Mouse (Mus musculus): ENCODE measurements at regions not wholly inside any gene's neighbourhood (a gene's known extent, or its start where the extent isn't known, plus 50 kb on each side); places are given as distances from the start of the nearest gene placed in this dataset.
"Not testable (repeated sequence)": the region's sequence is repeated elsewhere in the genome, so short reads cannot be mapped to it uniquely, and the experiment has no call there.

- H3K4me3 ChIP-seq (ENCODE audit: low read depth, low read length), result no peak overlapping the region
- no peak for ATAC-seq
- no peak overlapping the region for H3K27ac ChIP-seq (ENCODE audit: low read depth)
- no peaks in the 10 kb centered on the region for H3K36me3 ChIP-seq (replicated peaks; ENCODE audit: insufficient read depth, low read length)
- H3K9ac ChIP-seq (replicated peaks), result no peak overlapping the region
- TF ChIP-seq EP300 (IDR thresholded peaks at IDR 0.05; ENCODE audit: low read depth) (no peak), CTCF (IDR thresholded peaks at IDR 0.05; ENCODE audit: low read depth) (no peak)
- no peak overlapping the region for H3K4me2 ChIP-seq (ENCODE audit: low read depth, low read length)
- H3K4me1 ChIP-seq (ENCODE audit: insufficient read depth), result 0 out of 2 replicates have a peak, but pooled peaks cover 3% of the 10 kb centered on the region
- no peaks in the 10 kb centered on the region for H3K27me3 ChIP-seq (ENCODE audit: insufficient read depth, low read length)
- 39% methylated on average over 7 of the region's 7 CpGs for WGBS (ENCODE audit: insufficient replicate concordance)
- no peak for DNase-seq
- no peaks in the 10 kb centered on the region for H3K9me3 ChIP-seq (ENCODE audit: low read length)
These were observed 106.1 kb upstream of the Pou3f3 start for GRCm38 (mm10) chr1:42589442-42589841.

GRCm38 (mm10) chr1:42591855-42592254 lies 103.7 kb upstream of the Pou3f3 start:
- TF ChIP-seq EP300 (IDR thresholded peaks at IDR 0.05; ENCODE audit: low read depth) (no peak), CTCF (IDR thresholded peaks at IDR 0.05; ENCODE audit: low read depth) (no peak)
- no peak overlapping the region for H3K4me2 ChIP-seq (ENCODE audit: low read depth, low read length)
- DNase-seq, result no peak
- 0 out of 2 replicates have a peak, but pooled peaks cover 3% of the 10 kb centered on the region for H3K4me1 ChIP-seq (ENCODE audit: insufficient read depth)
- no peak overlapping the region for H3K9ac ChIP-seq (replicated peaks)
- H3K4me3 ChIP-seq (ENCODE audit: low read depth, low read length), result no peak overlapping the region
- ATAC-seq, result no peak
- no peak overlapping the region for H3K27ac ChIP-seq (ENCODE audit: low read depth)
- H3K36me3 ChIP-seq (replicated peaks; ENCODE audit: insufficient read depth, low read length), result no peaks in the 10 kb centered on the region
- 71% methylated on average over 1 of the region's 1 CpGs for WGBS (ENCODE audit: insufficient replicate concordance)
- no peaks in the 10 kb centered on the region for H3K9me3 ChIP-seq (ENCODE audit: low read length)
- no peaks in the 10 kb centered on the region for H3K27me3 ChIP-seq (ENCODE audit: insufficient read depth, low read length)

GRCm38 (mm10) chr1:42597065-42597464 lies 98.5 kb upstream of the Pou3f3 start:
- no peak for TF ChIP-seq CTCF (IDR thresholded peaks at IDR 0.05; ENCODE audit: low read depth)
- no peak for TF ChIP-seq EP300 (IDR thresholded peaks at IDR 0.05; ENCODE audit: low read depth)
- Histone ChIP-seq H3K27ac (ENCODE audit: low read depth) (no peak overlapping the region), H3K9me3 (ENCODE audit: low read length) (no peaks in the 10 kb centered on the region), H3K27me3 (ENCODE audit: insufficient read depth, low read length) (no peaks in the 10 kb centered on the region), H3K4me2 (ENCODE audit: low read depth, low read length) (no peak overlapping the region), H3K9ac (replicated peaks) (no peak overlapping the region), H3K4me3 (ENCODE audit: low read depth, low read length) (no peak overlapping the region), H3K4me1 (ENCODE audit: insufficient read depth) (0 out of 2 replicates have a peak, but pooled peaks cover 3% of the 10 kb centered on the region), H3K36me3 (replicated peaks; ENCODE audit: insufficient read depth, low read length) (no peaks in the 10 kb centered on the region)
- ATAC-seq (peak; percentile 56), DNase-seq (peak; percentile 41)
- WGBS (ENCODE audit: insufficient replicate concordance), result 61% methylated on average over 4 of the region's 4 CpGs

- H3K27me3 ChIP-seq (ENCODE audit: insufficient read depth, low read length), result no peaks in the 10 kb centered on the region
- WGBS (ENCODE audit: insufficient replicate concordance), result 75% methylated on average over 6 of the region's 6 CpGs
These were observed 96.3 kb upstream of the Pou3f3 start for GRCm38 (mm10) chr1:42599238-42599637.

DNA sequence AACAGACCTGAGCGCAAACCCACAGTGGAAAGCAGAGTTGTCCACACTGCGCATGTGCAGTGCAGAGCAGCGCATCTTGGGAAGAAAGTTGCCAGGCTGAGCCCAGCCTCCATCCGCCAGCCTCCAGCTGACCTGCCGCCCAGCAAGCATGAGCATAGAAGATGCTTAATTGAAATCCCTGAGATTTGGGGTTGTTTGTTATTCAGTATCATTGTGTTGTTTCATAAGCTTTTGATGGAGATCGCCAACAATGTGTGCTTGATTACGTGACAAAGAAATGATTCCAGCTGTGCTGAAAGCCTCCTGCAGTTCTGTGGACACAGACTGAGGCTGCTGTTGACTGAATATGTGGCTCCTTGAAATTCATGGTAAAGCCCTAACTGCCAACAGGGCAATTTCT lies 89.3 kb upstream of the Pou3f3 start:
- ATAC-seq (no peak), DNase-seq (no peak)
- H3K4me3 ChIP-seq (ENCODE audit: low read depth, low read length), result no peak overlapping the region
- no peaks in the 10 kb centered on the region for H3K4me1 ChIP-seq (ENCODE audit: insufficient read depth)
- no peak overlapping the region for H3K4me2 ChIP-seq (ENCODE audit: low read depth, low read length)
- 81% methylated on average over 7 of the region's 7 CpGs for WGBS (ENCODE audit: insufficient replicate concordance)
- H3K9me3 ChIP-seq (ENCODE audit: low read length), result no peaks in the 10 kb centered on the region
- H3K9ac ChIP-seq (replicated peaks), result no peak overlapping the region
- no peak overlapping the region for H3K27ac ChIP-seq (ENCODE audit: low read depth)
- no peaks in the 10 kb centered on the region for H3K36me3 ChIP-seq (replicated peaks; ENCODE audit: insufficient read depth, low read length)
- H3K27me3 ChIP-seq (ENCODE audit: insufficient read depth, low read length), result no peaks in the 10 kb centered on the region
- TF ChIP-seq CTCF (IDR thresholded peaks at IDR 0.05; ENCODE audit: low read depth) (no peak), EP300 (IDR thresholded peaks at IDR 0.05; ENCODE audit: low read depth) (no peak)

More at GRCm38 (mm10) chr1:42599238-42599637, 96.3 kb upstream of the Pou3f3 start:
- H3K36me3 ChIP-seq (replicated peaks; ENCODE audit: insufficient read depth, low read length), result no peaks in the 10 kb centered on the region
- no peaks in the 10 kb centered on the region for H3K9me3 ChIP-seq (ENCODE audit: low read length)
- no peak for TF ChIP-seq EP300 (IDR thresholded peaks at IDR 0.05; ENCODE audit: low read depth)
- no peak for TF ChIP-seq CTCF (IDR thresholded peaks at IDR 0.05; ENCODE audit: low read depth)
- DNase-seq (no peak), ATAC-seq (no peak)
- H3K4me1 ChIP-seq (ENCODE audit: insufficient read depth), result no peaks in the 10 kb centered on the region
- H3K4me3 ChIP-seq (ENCODE audit: low read depth, low read length), result no peak overlapping the region
- no peak overlapping the region for H3K27ac ChIP-seq (ENCODE audit: low read depth)
- no peak overlapping the region for H3K9ac ChIP-seq (replicated peaks)
- no peak overlapping the region for H3K4me2 ChIP-seq (ENCODE audit: low read depth, low read length)

GRCm38 (mm10) chr1:42607466-42608043 lies 88.0 kb upstream of the Pou3f3 start:
- not testable (repeated sequence) for H3K4me2 ChIP-seq (ENCODE audit: low read depth, low read length); H3K4me3 ChIP-seq (ENCODE audit: low read depth, low read length); H3K9ac ChIP-seq (replicated peaks); H3K36me3 ChIP-seq (replicated peaks; ENCODE audit: insufficient read depth, low read length); DNase-seq; H3K4me1 ChIP-seq (ENCODE audit: insufficient read depth); H3K27me3 ChIP-seq (ENCODE audit: insufficient read depth, low read length); ATAC-seq; H3K27ac ChIP-seq (ENCODE audit: low read depth); H3K9me3 ChIP-seq (ENCODE audit: low read length)
- WGBS (ENCODE audit: insufficient replicate concordance), result 64% methylated on average over 4 of the region's 4 CpGs

GRCm38 (mm10) chr1:42623766-42624165 lies 71.8 kb upstream of the Pou3f3 start:
- Histone ChIP-seq H3K27ac (ENCODE audit: low read depth) (no peak overlapping the region), H3K4me2 (ENCODE audit: low read depth, low read length) (no peak overlapping the region), H3K9ac (replicated peaks) (no peak overlapping the region), H3K36me3 (replicated peaks; ENCODE audit: insufficient read depth, low read length) (no peaks in the 10 kb centered on the region), H3K9me3 (ENCODE audit: low read length) (peaks cover 6% of the 10 kb centered on the region), H3K27me3 (ENCODE audit: insufficient read depth, low read length) (no peaks in the 10 kb centered on the region), H3K4me1 (ENCODE audit: insufficient read depth) (no peaks in the 10 kb centered on the region), H3K4me3 (ENCODE audit: low read depth, low read length) (no peak overlapping the region)
- WGBS (ENCODE audit: insufficient replicate concordance), result 67% methylated on average over 6 of the region's 6 CpGs
- no peak for DNase-seq
- no peak for ATAC-seq
- TF ChIP-seq EP300 (IDR thresholded peaks at IDR 0.05; ENCODE audit: low read depth) (no peak), CTCF (IDR thresholded peaks at IDR 0.05; ENCODE audit: low read depth) (no peak)

Measured in liver, postnatal 0 days (tissue).